Mouse (Mus musculus) hindbrain, embryonic 13.5 days (tissue): ENCODE measurements around the gene Tmem167. TPM values are rescaled to one million over a fixed set of nuclear protein-coding genes. Genes with fewer than 3 reads are reported as not detected.
A peak's percentile ranks its signal among the peaks of the same experiment; 100 is the strongest.

ENCODE experiments used
- ATAC-seq: fragments of 200-750 bp; cut with Nextera tagmentation; 2 replicates; pipeline ENCODE4 v1.8.0; 2017; ENCODE audit warnings: moderate TSS enrichment; ENCODE audit not compliant: low FRiP score
- H3K27ac ChIP-seq: fragments of 300-500 bp; sonication (generic); 2 replicates; pipeline ENCODE4 v1.5.1; 2015; ENCODE audit warnings: inconsistent platforms, mild to moderate bottlenecking, moderate library complexity
- H3K27me3 ChIP-seq: fragments of 300-500 bp; sonication (generic); 2 replicates; pipeline ENCODE4 v1.6.1; 2015; ENCODE audit warnings: mild to moderate bottlenecking, inconsistent platforms
- H3K36me3 ChIP-seq: fragments of 300-500 bp; sonication (generic); 2 replicates; pipeline ENCODE4 v1.6.1; 2015; ENCODE audit warnings: mild to moderate bottlenecking, inconsistent platforms
- H3K4me1 ChIP-seq: fragments of 300-500 bp; sonication (generic); replicated peaks from 2 replicates; pipeline ENCODE4 v1.6.1; 2015; ENCODE audit warnings: inconsistent platforms
- H3K4me2 ChIP-seq: fragments of 300-500 bp; sonication (generic); 2 replicates; pipeline ENCODE4 v1.6.1; 2015; ENCODE audit warnings: inconsistent platforms, mild to moderate bottlenecking, moderate library complexity
- H3K4me3 ChIP-seq: fragments of 300-500 bp; sonication (generic); 2 replicates; pipeline ENCODE4 v1.5.1; 2015; ENCODE audit warnings: mild to moderate bottlenecking, inconsistent platforms
- H3K9ac ChIP-seq: fragments of 300-500 bp; sonication (generic); 2 replicates; pipeline ENCODE4 v1.6.1; 2015; ENCODE audit warnings: mild to moderate bottlenecking, inconsistent platforms
- H3K9me3 ChIP-seq: fragments of 300-500 bp; sonication (generic); 2 replicates; pipeline ENCODE4 v1.6.1; 2016; ENCODE audit warnings: inconsistent platforms
- WGBS: fragments of 180-500 bp; shearing (Covaris S2); methylation state at CpG from one replicate; pipeline ENCODE4 v1.1.7; 2015; 5-methylcytosine and 5-hydroxymethylcytosine counted together
- polyA plus RNA-seq: library from polyadenylated mRNA; unstranded; fragments of >200 nt; fragmentation: Nextera tagmentation; extraction: Ambion mirVana; gene quantifications from 2 replicates; pipeline ENCODE4 v1.2.1, GENCODE M21; 2015

Gene Tmem167
- polyA plus RNA-seq, 1 experiment from 2014 or later: 50.0 TPM

DNA sequence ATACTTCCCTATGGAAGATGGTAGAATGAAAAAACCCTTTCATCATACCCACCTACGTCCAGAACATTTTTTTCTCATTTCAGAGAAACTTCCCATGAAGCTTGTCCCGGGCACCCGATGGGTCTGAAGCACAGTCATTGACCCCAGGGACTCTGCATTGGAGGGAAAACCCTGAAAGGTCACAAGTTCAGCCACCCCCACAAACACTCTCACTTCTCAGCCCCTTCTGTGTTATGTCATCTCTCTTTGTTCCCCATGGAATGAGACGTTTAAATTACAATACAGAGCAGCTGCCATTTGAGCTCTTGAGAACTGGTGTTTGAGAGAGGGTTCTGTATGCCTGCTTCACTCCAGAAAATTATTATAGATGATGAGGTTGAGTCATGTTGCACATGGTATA, 54.3 kb downstream of the Tmem167 start:
- no peak for ATAC-seq
- Histone ChIP-seq H3K4me3 (no peak overlapping the region), H3K36me3 (no peaks in the 10 kb centered on the region), H3K9me3 (no peaks in the 10 kb centered on the region), H3K9ac (no peak overlapping the region), H3K4me2 (no peak overlapping the region), H3K4me1 (no peaks in the 10 kb centered on the region), H3K27ac (no peak overlapping the region), H3K27me3 (no peaks in the 10 kb centered on the region)
- WGBS: 5% methylated on average over 4 of the region's 4 CpGs

DNA sequence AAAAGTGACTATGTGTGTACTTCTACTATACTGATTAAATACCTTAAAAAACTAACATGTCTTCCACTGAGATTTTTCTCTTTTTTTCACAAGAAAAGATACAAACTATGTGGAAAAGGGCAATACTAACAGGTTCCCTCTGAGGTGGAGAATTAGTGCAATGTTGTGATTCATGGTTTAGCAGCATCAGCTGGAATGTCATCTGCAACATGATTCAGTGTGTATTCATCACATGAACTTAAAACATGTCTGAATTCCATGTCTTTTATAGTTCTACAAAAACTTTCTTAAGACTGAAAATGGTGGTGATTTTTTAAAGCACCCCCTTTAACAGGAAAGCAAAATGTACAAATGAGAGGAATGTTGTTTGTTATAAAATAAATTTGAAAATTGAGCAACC, 63.0 kb downstream of the Tmem167 start:
- no peak for ATAC-seq
- H3K4me3 ChIP-seq: no peak overlapping the region

DNA sequence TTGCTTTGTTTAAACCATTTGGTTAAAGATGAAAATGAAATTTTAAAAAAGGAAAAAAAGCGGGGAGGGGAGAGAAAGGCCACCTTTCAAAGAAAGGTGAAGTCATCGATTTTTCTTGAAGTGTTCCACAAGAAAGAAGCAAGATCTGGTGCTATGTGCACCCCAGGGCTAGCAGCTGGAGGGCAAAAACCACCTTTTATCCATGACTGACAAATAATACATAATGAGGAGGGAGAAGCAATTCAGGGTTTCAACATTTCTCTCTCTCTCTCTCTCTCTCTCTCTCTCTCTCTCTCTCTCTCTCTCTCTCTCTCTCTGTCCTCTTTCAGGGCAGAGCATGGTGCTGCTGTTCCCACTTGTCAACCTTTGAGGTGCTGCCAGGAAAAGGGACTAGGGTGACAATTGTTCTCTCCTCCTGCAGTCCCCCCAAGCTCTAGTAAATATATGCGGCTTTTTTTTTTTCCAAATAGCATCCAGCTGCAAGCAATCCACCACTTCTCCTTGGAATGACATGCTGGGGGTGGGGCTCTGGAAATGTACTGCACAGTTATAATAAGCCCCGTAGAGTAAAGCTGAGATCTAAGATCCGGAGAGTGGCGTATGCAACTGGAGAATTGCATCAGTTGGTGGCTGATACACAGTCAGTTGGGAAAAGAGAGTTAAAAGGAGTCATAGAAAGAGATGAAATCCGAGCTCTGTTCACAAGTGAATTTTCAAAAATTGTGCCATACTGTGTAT, 63.8 kb downstream of the Tmem167 start:
- WGBS: 36% methylated on average over 7 of the region's 7 CpGs
- no peaks in the 10 kb centered on the region for H3K9me3 ChIP-seq
- no peak overlapping the region for H3K4me3 ChIP-seq
- no peak overlapping the region for H3K9ac ChIP-seq
- no peak for ATAC-seq
- no peaks in the 10 kb centered on the region for H3K36me3 ChIP-seq
- H3K27me3 ChIP-seq: no peaks in the 10 kb centered on the region
- peaks cover 6% of the 10 kb centered on the region; the same call in 1 of the 2 replicates for H3K4me1 ChIP-seq
- H3K27ac ChIP-seq: no peak overlapping the region
- H3K4me2 ChIP-seq: peak overlapping the region; percentile 10; the same call in 1 of the 2 replicates

More for the DNA sequence above, 63.0 kb downstream of the Tmem167 start:
- H3K4me2 ChIP-seq: no peak overlapping the region
- no peaks in the 10 kb centered on the region for H3K27me3 ChIP-seq
- H3K27ac ChIP-seq: no peak overlapping the region
- H3K4me1 ChIP-seq: peaks cover 6% of the 10 kb centered on the region; the same call in 1 of the 2 replicates
- H3K36me3 ChIP-seq: no peaks in the 10 kb centered on the region
- H3K9ac ChIP-seq: no peak overlapping the region
- H3K9me3 ChIP-seq: no peaks in the 10 kb centered on the region

DNA sequence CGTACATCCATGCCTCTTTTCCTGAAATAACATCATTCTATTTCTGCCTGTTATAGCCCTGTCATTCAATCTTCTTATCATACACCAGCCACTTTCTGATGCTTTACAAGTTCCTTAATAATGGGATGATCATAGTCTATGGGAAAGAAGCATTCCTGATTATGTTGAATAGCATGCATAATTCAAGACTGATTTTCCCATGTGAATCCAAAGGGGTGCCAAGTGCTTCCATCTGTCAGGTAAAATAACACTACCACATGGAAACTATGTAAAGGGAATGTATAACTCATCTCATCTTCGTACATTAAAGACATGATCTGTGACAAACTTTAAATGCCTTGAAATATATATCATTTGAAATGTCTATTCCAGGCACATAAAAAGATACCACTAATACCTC, 75.2 kb downstream of the Tmem167 start:
- Histone ChIP-seq H3K9ac (no peak overlapping the region), H3K4me3 (no peak overlapping the region), H3K27me3 (no peaks in the 10 kb centered on the region), H3K9me3 (no peaks in the 10 kb centered on the region), H3K4me2 (no peak overlapping the region), H3K36me3 (no peaks in the 10 kb centered on the region), H3K4me1 (no peaks in the 10 kb centered on the region), H3K27ac (no peak overlapping the region)
- ATAC-seq: no peak
- WGBS: 90% methylated on average over 2 of the region's 2 CpGs

DNA sequence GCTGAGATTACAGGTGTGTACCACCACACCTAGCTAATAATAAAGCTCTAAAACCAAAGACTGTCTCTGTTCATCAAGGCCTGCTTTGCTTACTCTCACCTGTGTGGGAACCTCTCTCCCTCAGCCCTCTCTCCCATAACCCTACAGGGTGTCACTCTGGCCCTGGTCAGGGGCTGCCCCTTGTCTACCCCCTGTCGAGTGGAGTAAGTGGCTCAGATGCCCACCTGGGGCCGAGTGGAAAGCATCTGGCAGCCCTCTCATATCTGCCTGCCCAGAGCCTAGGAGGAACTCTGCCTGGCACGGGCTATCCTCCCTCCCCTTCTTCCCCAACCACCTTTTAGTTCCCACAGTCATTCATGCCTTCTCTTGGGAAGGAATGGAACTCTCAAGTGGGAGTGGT, 78.1 kb downstream of the Tmem167 start:
- no peak overlapping the region for H3K27ac ChIP-seq
- no peak for ATAC-seq
- H3K36me3 ChIP-seq: no peaks in the 10 kb centered on the region
- WGBS: 55% methylated on average over 3 of the region's 3 CpGs
- no peak overlapping the region for H3K4me2 ChIP-seq
- H3K4me1 ChIP-seq: no peaks in the 10 kb centered on the region
- H3K4me3 ChIP-seq: no peak overlapping the region
- H3K9me3 ChIP-seq: no peaks in the 10 kb centered on the region
- no peak overlapping the region for H3K9ac ChIP-seq
- no peaks in the 10 kb centered on the region for H3K27me3 ChIP-seq

- Histone ChIP-seq H3K4me1 (no peaks in the 10 kb centered on the region), H3K9ac (no peak overlapping the region), H3K36me3 (no peaks in the 10 kb centered on the region), H3K27me3 (no peaks in the 10 kb centered on the region), H3K9me3 (no peaks in the 10 kb centered on the region), H3K4me3 (no peak overlapping the region), H3K4me2 (no peak overlapping the region), H3K27ac (no peak overlapping the region)
- no peak for ATAC-seq
- 53% methylated on average over 4 of the region's 4 CpGs for WGBS
Observed at GRCm38 (mm10) chr13:90170100-90170781, 81.3 kb downstream of the Tmem167 start.

GRCm38 (mm10) chr13:90170782-90171179, 81.9 kb downstream of the Tmem167 start:
- Histone ChIP-seq H3K27me3 (no peaks in the 10 kb centered on the region), H3K4me3 (no peak overlapping the region), H3K9me3 (no peaks in the 10 kb centered on the region), H3K4me1 (no peaks in the 10 kb centered on the region), H3K9ac (no peak overlapping the region), H3K27ac (no peak overlapping the region), H3K36me3 (no peaks in the 10 kb centered on the region), H3K4me2 (no peak overlapping the region)
- no peak for ATAC-seq
- 30% methylated on average over 2 of the region's 2 CpGs for WGBS

DNA sequence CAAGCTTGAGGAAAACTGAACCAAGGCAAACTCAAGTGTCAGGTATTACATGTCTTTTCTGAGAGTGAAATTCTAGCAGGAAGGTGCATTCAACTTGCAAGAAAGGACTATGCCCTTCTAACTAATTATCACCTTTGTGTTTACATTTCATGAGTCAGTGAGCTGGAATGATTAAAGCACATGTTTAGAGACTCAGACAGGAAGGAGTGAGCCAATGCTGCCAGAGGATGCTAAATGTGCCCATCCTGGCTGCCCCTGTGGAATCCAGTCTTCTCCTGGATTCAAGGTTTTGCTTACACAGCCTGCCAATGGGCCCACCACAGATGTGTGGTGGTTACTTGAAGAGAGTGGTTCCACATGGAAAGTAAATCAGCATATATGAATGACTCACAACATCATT, 82.5 kb downstream of the Tmem167 start:
- Histone ChIP-seq H3K27ac (no peak overlapping the region), H3K9me3 (no peaks in the 10 kb centered on the region), H3K27me3 (no peaks in the 10 kb centered on the region), H3K4me1 (no peaks in the 10 kb centered on the region), H3K4me2 (no peak overlapping the region), H3K4me3 (no peak overlapping the region), H3K36me3 (no peaks in the 10 kb centered on the region), H3K9ac (no peak overlapping the region)
- ATAC-seq: no peak

- Histone ChIP-seq H3K9me3 (no peaks in the 10 kb centered on the region), H3K4me1 (no peaks in the 10 kb centered on the region), H3K4me2 (no peak overlapping the region), H3K27ac (no peak overlapping the region), H3K27me3 (no peaks in the 10 kb centered on the region), H3K4me3 (no peak overlapping the region), H3K36me3 (no peaks in the 10 kb centered on the region), H3K9ac (no peak overlapping the region)
- no peak for ATAC-seq
- 72% methylated on average over 2 of the region's 2 CpGs for WGBS
Observed at GRCm38 (mm10) chr13:90175662-90176061, 86.7 kb downstream of the Tmem167 start.

GRCm38 (mm10) chr13:90182262-90182661, 93.3 kb downstream of the Tmem167 start:
- Histone ChIP-seq H3K4me1 (no peaks in the 10 kb centered on the region), H3K9ac (no peak overlapping the region), H3K27me3 (no peaks in the 10 kb centered on the region), H3K27ac (no peak overlapping the region), H3K36me3 (no peaks in the 10 kb centered on the region), H3K9me3 (no peaks in the 10 kb centered on the region), H3K4me2 (no peak overlapping the region), H3K4me3 (no peak overlapping the region)
- peak; percentile 57; the same call in 1 of the 2 replicates for ATAC-seq

DNA sequence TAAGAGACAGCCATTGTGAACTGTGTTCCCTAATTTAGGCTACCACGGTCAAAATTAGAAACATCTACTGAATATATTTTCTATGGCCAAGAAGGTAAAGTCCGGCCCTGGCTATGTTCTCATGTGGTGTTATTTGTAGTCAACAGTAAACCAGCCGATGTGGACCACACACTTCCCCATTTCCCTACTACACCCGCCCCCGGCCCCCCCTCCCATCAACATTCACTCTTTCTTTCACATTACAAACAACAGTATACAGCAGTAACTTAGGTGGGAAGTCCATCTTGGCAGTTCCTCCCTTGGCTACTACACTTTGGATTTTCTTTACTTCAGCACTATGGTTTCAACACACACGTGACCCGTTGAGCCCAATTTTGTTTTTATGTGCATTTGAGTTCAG, 94.6 kb downstream of the Tmem167 start:
- no peak overlapping the region for H3K9ac ChIP-seq
- WGBS: 91% methylated on average over 7 of the region's 7 CpGs
- H3K36me3 ChIP-seq: no peaks in the 10 kb centered on the region
- no peak for ATAC-seq
- no peaks in the 10 kb centered on the region for H3K9me3 ChIP-seq
- no peak overlapping the region for H3K4me3 ChIP-seq
- H3K27me3 ChIP-seq: no peaks in the 10 kb centered on the region
- no peaks in the 10 kb centered on the region for H3K4me1 ChIP-seq
- no peak overlapping the region for H3K27ac ChIP-seq
- H3K4me2 ChIP-seq: no peak overlapping the region

GRCm38 (mm10) chr13:90186694-90187093, 97.8 kb downstream of the Tmem167 start:
- Histone ChIP-seq H3K36me3 (no peaks in the 10 kb centered on the region), H3K4me2 (no peak overlapping the region), H3K9me3 (no peaks in the 10 kb centered on the region), H3K4me1 (no peaks in the 10 kb centered on the region), H3K9ac (no peak overlapping the region), H3K27ac (no peak overlapping the region), H3K4me3 (no peak overlapping the region), H3K27me3 (no peaks in the 10 kb centered on the region)
- no peak for ATAC-seq
- 35% methylated on average over 2 of the region's 2 CpGs for WGBS

DNA sequence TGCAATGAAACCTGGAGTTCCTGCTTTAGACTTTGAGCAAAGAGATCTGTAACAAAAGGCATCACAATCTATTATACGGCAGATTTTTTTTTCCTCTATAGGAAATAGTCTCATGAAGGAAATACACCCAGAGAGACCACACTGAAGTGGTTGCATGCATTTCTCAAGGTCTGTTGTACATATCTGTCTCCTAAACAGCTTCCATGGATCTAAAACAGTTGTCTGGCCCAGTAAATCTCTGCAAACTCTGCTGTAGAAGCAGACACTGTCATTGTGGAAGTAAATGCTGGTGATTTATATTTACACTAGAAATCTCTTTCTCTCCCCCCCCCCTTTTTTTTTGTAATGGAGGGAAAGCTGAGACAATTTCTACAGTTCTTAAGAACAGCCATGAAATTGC, 99.1 kb downstream of the Tmem167 start:
- Histone ChIP-seq H3K4me3 (no peak overlapping the region), H3K36me3 (no peaks in the 10 kb centered on the region), H3K9me3 (no peaks in the 10 kb centered on the region), H3K4me2 (no peak overlapping the region), H3K27ac (no peak overlapping the region), H3K4me1 (no peaks in the 10 kb centered on the region), H3K9ac (no peak overlapping the region), H3K27me3 (no peaks in the 10 kb centered on the region)
- ATAC-seq: no peak
- 13% methylated on average over 1 of the region's 1 CpGs for WGBS
